Comparison of ENCODE assay signal across 8 mouse cellular contexts in genomic region chr11:70254931-70255531, GRCm38 (mm10). TPM values are rescaled to one million over a fixed set of nuclear protein-coding genes. Genes with fewer than 3 reads are reported as not detected.
A peak's percentile ranks its signal among the peaks of the same experiment; 100 is the strongest.
DNase-seq lines count a peak whose midpoint lies in the region; ATAC-seq and TF ChIP-seq lines count a peak whose summit lies in the region.

TSS of gene Alox12 (minus strand) at chr11:70255353.

- H3K4me2 ChIP-seq in intestine, postnatal 0 days (replicated peaks; ENCODE audit: low read depth): peak within 1 kb of the TSS; percentile 55

- no peaks in the 10 kb centered on the region for H3K36me3 ChIP-seq in C2C12 (ENCODE audit: control insufficient read depth, insufficient read depth)
- no peaks in the 10 kb centered on the region for H3K36me3 ChIP-seq in intestine, postnatal 0 days (ENCODE audit: control insufficient read depth, insufficient read depth)

- ATAC-seq in intestine, postnatal 0 days: no peak; the same call in 1 of the 2 replicates

- no peaks in the 10 kb centered on the region for H3K9me3 ChIP-seq in intestine, postnatal 0 days (ENCODE audit: control insufficient read depth)

- H3K79me2 ChIP-seq in C2C12 (ENCODE audit: control insufficient read depth, insufficient read depth): no peaks in the 10 kb centered on the region

- H3K4me3 ChIP-seq in C2C12 (ENCODE audit: insufficient read depth, poor library complexity, severe bottlenecking): no peak within 1 kb of the TSS
- H3K4me3 ChIP-seq in intestine, postnatal 0 days (ENCODE audit: low read depth, low read length): peak within 1 kb of the TSS; percentile 27
- H3K4me3 ChIP-seq in olfactory bulb, adult 2 months (ENCODE audit: insufficient read depth, low read depth, low read length): peak within 1 kb of the TSS; percentile 6

- peaks cover 18% of the 10 kb centered on the region for H3K27me3 ChIP-seq in C2C12 (ENCODE audit: control insufficient read depth, insufficient read depth, insufficient read length)
- peaks cover 32% of the 10 kb centered on the region for H3K27me3 ChIP-seq in intestine, postnatal 0 days (replicated peaks; ENCODE audit: control insufficient read depth, insufficient read depth, low read length)

- H3K27ac ChIP-seq in intestine, postnatal 0 days (ENCODE audit: low read depth, low read length): no peak within 1 kb of the TSS
- H3K27ac ChIP-seq in olfactory bulb, adult 2 months (ENCODE audit: insufficient read depth, low read depth, low read length): no peak within 1 kb of the TSS

- H3K9ac ChIP-seq in intestine, postnatal 0 days (ENCODE audit: low read depth, low read length): no peak within 1 kb of the TSS

- TF ChIP-seq CTCF in C2C12 (IDR thresholded peaks at IDR 0.05; ENCODE audit: control insufficient read depth, insufficient read depth, insufficient read length): peak; percentile 57
- TF ChIP-seq CTCF in intestine, postnatal 0 days (IDR thresholded peaks at IDR 0.05; ENCODE audit: low read depth): peak; percentile 63
- TF ChIP-seq CTCF in olfactory bulb, adult 2 months (IDR thresholded peaks at IDR 0.05; ENCODE audit: insufficient read depth, low read depth, low read length): no peak

- 2% methylated on average over 25 of the region's 25 CpGs for WGBS in intestine, postnatal 0 days
- 3% methylated on average over 25 of the region's 25 CpGs for WGBS in olfactory bulb, adult 2 months

- H3K79me3 ChIP-seq in C2C12 (ENCODE audit: low read depth): no peaks in the 10 kb centered on the region

- H3K4me1 ChIP-seq in intestine, postnatal 0 days (replicated peaks; ENCODE audit: control insufficient read depth, insufficient read depth, low read length): no peaks in the 10 kb centered on the region
- peaks cover 15% of the 10 kb centered on the region for H3K4me1 ChIP-seq in olfactory bulb, adult 2 months (ENCODE audit: control insufficient read depth, insufficient read depth, low read length)

- TF ChIP-seq POLR2A in olfactory bulb, adult 2 months (IDR thresholded peaks at IDR 0.05; ENCODE audit: insufficient read depth, low read depth, low read length): no peak

- H3ac ChIP-seq in C2C12 (ENCODE audit: control insufficient read depth, insufficient read length, low read depth): peak within 1 kb of the TSS; percentile 45

- peak; percentile 75 for DNase-seq in adrenal gland, postnatal 14 days
- peak; percentile 48 for DNase-seq in gastrocnemius, postnatal 25 days
- DNase-seq in lung, adult 18-20 months: peak; percentile 53 to 58
- DNase-seq in natural killer cell, adult 2 months (ENCODE audit: low spot score in 2 of 2): no peak
- no peak for DNase-seq in spleen, adult 12 weeks (ENCODE audit: low spot score)

TF ChIP-seq in C2C12, 6 proteins besides CTCF, POLR2A, EP300 and RAD21:
- TF ChIP-seq MAX (IDR thresholded peaks at IDR 0.05) (no peak), FOSL1 (IDR thresholded peaks at IDR 0.05; ENCODE audit: insufficient read depth, low read length, poor library complexity, severe bottlenecking) (no peak), MYOD1 (IDR thresholded peaks at IDR 0.05; ENCODE audit: control insufficient read depth, insufficient read length, low read depth) (no peak)

RNA-seq across cellular contexts. Expression of gene Alox12, which starts in this region (rescaled TPM):
- polyA plus RNA-seq in C2C12 (2012; fragmentation: generic; extraction: Trizol): 0.47 TPM
- 1.7 and 2.0 TPM in 2 replicates for total RNA-seq in adrenal gland, postnatal 14 days (2021)
- total RNA-seq in gastrocnemius, postnatal 25 days (2021): under 1 TPM; 0.67 to 0.80 TPM
- polyA plus RNA-seq in intestine, postnatal 0 days (2015; fragmentation: Nextera tagmentation; extraction: Ambion mirVana): 0.68 and 0.71 TPM in 2 replicates
- polyA plus RNA-seq in olfactory bulb, adult 2 months (2012; ENCODE audit: insufficient read depth, insufficient read length, low replicate concordance, missing spikeins): not detected in 2 replicates

Comparison
In these comparisons a context has a peak if more than half of its experiments do, and no peak if none do; other contexts are left out.
1. Peak in DNase-seq in gastrocnemius, postnatal 25 days; RNA of the gene not detected or under 1 TPM.
2. DNase-seq: peak in adrenal gland, postnatal 14 days (single experiment) and lung, adult 18-20 months (2 of 2); none in natural killer cell, adult 2 months (0 of 2) and spleen, adult 12 weeks (single experiment).